ENCODE assay signal across 14 mouse cellular contexts in genomic region chr11:108210749-108211148, GRCm38 (mm10).
"Had no signal": no experiment of that assay in that cellular context is flagged by ENCODE, and none has a peak within 500 bp of the region (broad histone marks: within the 10 kb centered on the region; RNA-seq: fewer than 3 reads in every experiment).

No protein-coding gene starts in this region.

- H3K36me3 ChIP-seq: hindbrain, embryonic 15.5 days; limb, embryonic 13.5 days; liver, embryonic 15.5 days; neural tube, embryonic 12.5 days; stomach, embryonic 15.5 days had no signal

- H3K9me3 ChIP-seq: hindbrain, embryonic 15.5 days; limb, embryonic 13.5 days; liver, embryonic 15.5 days; neural tube, embryonic 12.5 days; stomach, embryonic 15.5 days had no signal

- H3K27me3 ChIP-seq: hindbrain, embryonic 15.5 days; limb, embryonic 13.5 days; liver, embryonic 15.5 days; neural tube, embryonic 12.5 days; stomach, embryonic 15.5 days had no signal

- H3K4me3 ChIP-seq: hindbrain, embryonic 15.5 days; left cerebral cortex, adult 2 months; limb, embryonic 13.5 days; liver, embryonic 15.5 days; neural tube, embryonic 12.5 days; stomach, embryonic 15.5 days had no signal

- DNase-seq: lung, adult 2 months; lung, postnatal 36 days; midbrain, embryonic 14.5 days; right cerebral cortex, postnatal 4 days; thymus, adult 2 months; thymus, postnatal 25 days had no signal

- H3K9ac ChIP-seq: hindbrain, embryonic 15.5 days; limb, embryonic 13.5 days; liver, embryonic 15.5 days; neural tube, embryonic 12.5 days; stomach, embryonic 15.5 days had no signal

- H3K4me1 ChIP-seq: liver, embryonic 15.5 days; neural tube, embryonic 12.5 days had no signal

- H3K4me2 ChIP-seq: hindbrain, embryonic 15.5 days; limb, embryonic 13.5 days; liver, embryonic 15.5 days; neural tube, embryonic 12.5 days; stomach, embryonic 15.5 days had no signal

- ATAC-seq: inflammation-experienced regulatory T-cells, adult 6 months; lung, postnatal 0 days had no signal

- H3K27ac ChIP-seq: hindbrain, embryonic 15.5 days; left cerebral cortex, adult 2 months; liver, embryonic 15.5 days; neural tube, embryonic 12.5 days; stomach, embryonic 15.5 days had no signal
